ENCODE assay signal across 8 mouse cellular contexts in genomic region chr8:83741849-83742655, GRCm38 (mm10). TPM values are rescaled to one million over a fixed set of nuclear protein-coding genes. Genes with fewer than 3 reads are reported as not detected.
DNase-seq lines count a peak whose midpoint lies in the region; ATAC-seq and TF ChIP-seq lines count a peak whose summit lies in the region.

No protein-coding gene starts in this region.

- peak overlapping the region; percentile 64 for H3K4me3 ChIP-seq in forebrain, embryonic 10.5 days
- H3K4me3 ChIP-seq in forebrain, embryonic 14.5 days (ENCODE audit: low read depth, low read length): no peak overlapping the region
- peak overlapping the region; percentile 98 for H3K4me3 ChIP-seq in bone marrow, adult 2 months (replicated peaks; ENCODE audit: control insufficient read depth, low read depth, low read length)
- no peak overlapping the region for H3K4me3 ChIP-seq in hindbrain, embryonic 14.5 days (replicated peaks; ENCODE audit: low read length)

- peaks cover 35% of the 10 kb centered on the region for H3K4me1 ChIP-seq in forebrain, embryonic 10.5 days
- 0 out of 2 replicates have a peak, but pooled peaks cover 4% of the 10 kb centered on the region for H3K4me1 ChIP-seq in forebrain, embryonic 14.5 days (ENCODE audit: control insufficient read depth, insufficient read depth, low read length)
- H3K4me1 ChIP-seq in bone marrow, adult 2 months (ENCODE audit: control insufficient read depth, insufficient read depth, low read length): peaks cover 6% of the 10 kb centered on the region; the same call in 1 of the 2 replicates
- H3K4me1 ChIP-seq in hindbrain, embryonic 14.5 days (replicated peaks; ENCODE audit: control insufficient read depth, insufficient read depth, low read length): no peaks in the 10 kb centered on the region

- ATAC-seq in forebrain, embryonic 14.5 days: no peak
- no peak for ATAC-seq in hindbrain, embryonic 14.5 days (ENCODE audit: low FRiP score)

- no peak for DNase-seq in forebrain, embryonic 10.5 days (ENCODE audit: extremely low spot score, low spot score)
- DNase-seq in forebrain, embryonic 14.5 days (ENCODE audit: low spot score): no peak
- DNase-seq in hindbrain, embryonic 14.5 days (ENCODE audit: low spot score): no peak
- DNase-seq in lung, postnatal 14 days: peak; percentile 64
- DNase-seq in thymus, postnatal 4 days: peak; percentile 37
- no peak for DNase-seq in cerebellum, adult 9-10 months
- no peak for DNase-seq in frontal cortex, postnatal 10 days (ENCODE audit: low spot score in 2 of 2)

- TF ChIP-seq POLR2A in bone marrow, adult 2 months (IDR thresholded peaks at IDR 0.05; ENCODE audit: borderline replicate concordance, control insufficient read depth, low read depth, low read length): no peak

- H3K27ac ChIP-seq in forebrain, embryonic 10.5 days: 0 out of 2 replicates have a peak overlapping the region, but pooled peaks have one; percentile 80
- H3K27ac ChIP-seq in forebrain, embryonic 14.5 days (ENCODE audit: low read depth, low read length): no peak overlapping the region
- H3K27ac ChIP-seq in bone marrow, adult 2 months (ENCODE audit: control insufficient read depth, insufficient read depth, low read depth, low read length, poor library complexity): peak overlapping the region; percentile 98
- no peak overlapping the region for H3K27ac ChIP-seq in hindbrain, embryonic 14.5 days

- 79% methylated on average over 19 of the region's 19 CpGs for WGBS in forebrain, embryonic 10.5 days
- 79% methylated on average over 19 of the region's 19 CpGs for WGBS in forebrain, embryonic 14.5 days
- 49% methylated on average over 19 of the region's 19 CpGs for WGBS in bone marrow, adult 2 months
- WGBS in hindbrain, embryonic 14.5 days: 74% methylated on average over 19 of the region's 19 CpGs

- H3K9me3 ChIP-seq in forebrain, embryonic 10.5 days: peaks cover 6% of the 10 kb centered on the region; the same call in 1 of the 2 replicates
- no peaks in the 10 kb centered on the region for H3K9me3 ChIP-seq in forebrain, embryonic 14.5 days (replicated peaks; ENCODE audit: control insufficient read depth, low read length)
- no peaks in the 10 kb centered on the region for H3K9me3 ChIP-seq in hindbrain, embryonic 14.5 days (ENCODE audit: control insufficient read depth, low read length)

- no peak for TF ChIP-seq CTCF in bone marrow, adult 2 months (IDR thresholded peaks at IDR 0.05; ENCODE audit: control insufficient read depth, insufficient read depth, low read length)

- H3K4me2 ChIP-seq in forebrain, embryonic 14.5 days (ENCODE audit: low read length): no peak overlapping the region; the same call in 1 of the 2 replicates
- H3K4me2 ChIP-seq in hindbrain, embryonic 14.5 days (replicated peaks): peak overlapping the region; percentile 87

- no peak overlapping the region for H3K9ac ChIP-seq in forebrain, embryonic 14.5 days (ENCODE audit: low read length)
- H3K9ac ChIP-seq in hindbrain, embryonic 14.5 days: no peak overlapping the region

- H3K27me3 ChIP-seq in forebrain, embryonic 10.5 days (ENCODE audit: poor library complexity, severe bottlenecking): peaks cover 75% of the 10 kb centered on the region
- H3K27me3 ChIP-seq in forebrain, embryonic 14.5 days (replicated peaks; ENCODE audit: control insufficient read depth, insufficient read depth, low read length): peaks cover 27% of the 10 kb centered on the region; the same call in 1 of the 2 replicates
- peaks cover 22% of the 10 kb centered on the region for H3K27me3 ChIP-seq in hindbrain, embryonic 14.5 days (ENCODE audit: control insufficient read depth, insufficient read depth, low read length)

- H3K36me3 ChIP-seq in forebrain, embryonic 10.5 days (replicated peaks): no peaks in the 10 kb centered on the region
- H3K36me3 ChIP-seq in forebrain, embryonic 14.5 days (ENCODE audit: control insufficient read depth, insufficient read depth, low read length): no peaks in the 10 kb centered on the region
- H3K36me3 ChIP-seq in hindbrain, embryonic 14.5 days (replicated peaks; ENCODE audit: control insufficient read depth, insufficient read depth): no peaks in the 10 kb centered on the region

RNA-seq across cellular contexts. Expression of gene Adgre5, which starts 0.9 kb away (rescaled TPM):
- polyA plus RNA-seq in forebrain, embryonic 10.5 days (2016; fragmentation: Nextera tagmentation; extraction: Ambion mirVana): 8.3 and 9.2 TPM in 2 replicates
- polyA plus RNA-seq in forebrain, embryonic 14.5 days (2014; fragmentation: Nextera tagmentation; extraction: Ambion mirVana): 9.3 and 12.4 TPM in 2 replicates
- 25.3 and 79.2 TPM in 2 replicates for polyA plus RNA-seq in bone marrow, adult 2 months (2011; ENCODE audit: insufficient read depth, insufficient read length, low replicate concordance, missing spikeins)
- polyA plus RNA-seq in hindbrain, embryonic 14.5 days (2014; fragmentation: Nextera tagmentation; extraction: Ambion mirVana): 13.5 and 13.7 TPM in 2 replicates

RNA-seq across cellular contexts. Expression of gene Ddx39, which starts 27.1 kb away (rescaled TPM):
- polyA plus RNA-seq in forebrain, embryonic 10.5 days (2016; fragmentation: Nextera tagmentation; extraction: Ambion mirVana): 364 and 371 TPM in 2 replicates
- polyA plus RNA-seq in forebrain, embryonic 14.5 days (2014; fragmentation: Nextera tagmentation; extraction: Ambion mirVana): 120 and 133 TPM in 2 replicates
- polyA plus RNA-seq in bone marrow, adult 2 months (2011; ENCODE audit: insufficient read depth, insufficient read length, low replicate concordance, missing spikeins): 74.2 and 81.0 TPM in 2 replicates
- 85.6 and 87.4 TPM in 2 replicates for polyA plus RNA-seq in hindbrain, embryonic 14.5 days (2014; fragmentation: Nextera tagmentation; extraction: Ambion mirVana)

RNA-seq across cellular contexts. Expression of gene Pkn1, which starts 43.1 kb away (rescaled TPM):
- polyA plus RNA-seq in forebrain, embryonic 10.5 days (2016; fragmentation: Nextera tagmentation; extraction: Ambion mirVana): 29.0 and 29.3 TPM in 2 replicates
- 20.9 and 21.9 TPM in 2 replicates for polyA plus RNA-seq in forebrain, embryonic 14.5 days (2014; fragmentation: Nextera tagmentation; extraction: Ambion mirVana)
- polyA plus RNA-seq in bone marrow, adult 2 months (2011; ENCODE audit: insufficient read depth, insufficient read length, low replicate concordance, missing spikeins): 44.4 and 94.3 TPM in 2 replicates
- polyA plus RNA-seq in hindbrain, embryonic 14.5 days (2014; fragmentation: Nextera tagmentation; extraction: Ambion mirVana): 30.2 and 30.4 TPM in 2 replicates

Comparison
In these comparisons a context has a peak if more than half of its experiments do, and no peak if none do; other contexts are left out.
1. H3K27ac ChIP-seq: peak in forebrain, embryonic 10.5 days (single experiment) and bone marrow, adult 2 months (single experiment); none in forebrain, embryonic 14.5 days (single experiment) and hindbrain, embryonic 14.5 days (single experiment).
2. H3K4me3 ChIP-seq: peak in forebrain, embryonic 10.5 days (single experiment) and bone marrow, adult 2 months (single experiment); none in forebrain, embryonic 14.5 days (single experiment) and hindbrain, embryonic 14.5 days (single experiment).
3. DNase-seq: peak in lung, postnatal 14 days (single experiment) and thymus, postnatal 4 days (single experiment); none in forebrain, embryonic 10.5 days (single experiment), forebrain, embryonic 14.5 days (single experiment), hindbrain, embryonic 14.5 days (single experiment), cerebellum, adult 9-10 months (single experiment) and frontal cortex, postnatal 10 days (0 of 2).